Mouse (Mus musculus): Measurements from ENCODE around the gene Dcaf4.

- TF ChIP-seq HCFC1 (IDR thresholded peaks at IDR 0.05; ENCODE audit: borderline replicate concordance, insufficient read depth, low read length) (no peak), MAFK (IDR thresholded peaks at IDR 0.05; ENCODE audit: insufficient read depth, low read depth, low read length) (no peak), ZNF384 (IDR thresholded peaks at IDR 0.05; ENCODE audit: low read depth, low read length) (no peak), CHD2 (IDR thresholded peaks at IDR 0.05; ENCODE audit: low read depth, low read length) (no peak), ZC3H11A (IDR thresholded peaks at IDR 0.05; ENCODE audit: borderline replicate concordance, low read depth, low read length) (no peak)
These were observed 35.3 kb downstream of the Dcaf4 start for GRCm38 (mm10) chr12:83555605-83556004.
